Mouse (Mus musculus) ovary, postnatal 36 days (tissue): ENCODE measurements at regions not wholly inside any gene's neighbourhood (a gene's known extent, or its start where the extent isn't known, plus 50 kb on each side); places are given as distances from the start of the nearest gene placed in this dataset.
"Not testable (repeated sequence)": the region's sequence is repeated elsewhere in the genome, so short reads cannot be mapped to it uniquely, and the experiment has no call there.

ENCODE experiments used
- DNase-seq: peaks from one replicate; pipeline ENCODE4 v3.0.0; 2022; ENCODE audit warnings: low spot score, mixed read lengths

DNA sequence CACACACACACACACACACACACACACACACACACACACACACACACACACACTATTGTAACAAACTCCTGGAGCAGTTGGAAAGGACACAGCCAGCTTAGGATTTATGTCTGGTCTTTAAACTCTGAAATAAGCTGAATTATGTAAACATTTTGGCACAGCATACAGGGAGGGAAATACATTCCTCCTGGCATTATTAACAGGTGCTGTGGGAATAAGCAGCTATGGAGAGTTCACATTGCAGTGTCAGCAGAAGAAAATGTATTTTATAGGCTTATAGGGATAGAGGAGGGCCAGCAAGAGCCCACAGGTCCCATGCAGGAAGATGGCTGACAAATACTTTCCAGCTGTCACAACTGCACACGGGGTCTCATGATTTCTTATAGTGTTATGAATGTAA is 100.8 kb upstream of the Arhgap20 start:
- DNase-seq: no peak

DNA sequence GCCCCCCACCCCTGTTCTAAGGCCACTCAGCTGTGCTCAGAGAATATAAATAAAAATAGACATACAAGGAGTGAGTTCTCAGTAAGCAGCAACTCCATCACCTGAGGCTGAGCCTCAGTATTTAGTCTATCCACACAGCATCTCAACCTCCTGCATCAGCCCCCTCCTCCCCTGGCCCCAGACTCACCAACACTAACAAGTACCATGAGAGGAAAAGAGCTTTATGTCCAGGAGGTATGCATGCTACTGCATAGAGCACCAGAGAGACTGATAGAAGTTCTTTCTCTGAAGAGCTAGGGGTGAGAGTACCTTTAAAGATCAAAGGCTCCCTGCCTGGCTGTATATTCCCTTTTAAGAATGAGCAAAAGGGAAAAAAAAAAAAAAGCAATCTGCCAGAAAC is 100.3 kb upstream of the Arhgap20 start:
- DNase-seq: no peak

DNA sequence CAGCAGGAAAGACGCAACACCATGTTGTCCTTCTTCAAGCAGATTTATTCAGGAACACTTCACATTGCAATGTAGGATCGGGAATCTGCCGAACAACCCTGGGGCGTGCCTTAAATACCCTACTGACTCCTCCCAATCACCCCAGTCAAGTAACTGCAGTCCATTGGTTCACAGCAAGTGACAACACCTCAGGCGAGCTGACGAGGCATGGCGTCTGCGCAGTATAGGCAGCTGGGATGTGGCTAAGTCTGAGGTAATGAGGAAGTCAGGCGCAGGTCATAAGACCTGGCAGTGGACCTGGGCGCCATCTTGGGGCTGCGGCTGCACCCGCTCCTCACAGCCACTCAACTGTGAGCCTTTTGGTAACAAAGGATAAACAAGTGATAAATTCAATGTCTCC is 96.2 kb upstream of the Arhgap20 start:
- not testable (repeated sequence) for DNase-seq

DNA sequence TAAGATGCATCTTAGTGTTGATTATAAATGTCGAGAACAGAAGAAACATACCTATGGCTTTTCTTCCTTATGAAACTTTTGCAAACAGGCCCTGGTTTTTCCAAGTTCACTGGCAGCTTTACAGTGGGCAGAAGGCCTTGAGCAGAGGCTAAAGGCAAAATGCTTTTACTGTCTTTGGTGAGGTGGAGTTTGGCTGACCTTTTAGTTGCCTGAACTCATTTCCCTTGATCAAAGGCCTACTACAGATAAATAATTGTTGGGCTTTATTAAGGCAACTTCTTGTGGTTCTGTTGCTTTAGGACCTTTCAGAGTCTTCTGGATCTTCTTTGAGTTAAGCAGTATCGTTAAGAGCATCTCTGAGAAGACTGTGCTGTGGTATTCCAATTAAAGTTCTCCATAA is 94.6 kb upstream of the Arhgap20 start:
- no peak for DNase-seq

DNA sequence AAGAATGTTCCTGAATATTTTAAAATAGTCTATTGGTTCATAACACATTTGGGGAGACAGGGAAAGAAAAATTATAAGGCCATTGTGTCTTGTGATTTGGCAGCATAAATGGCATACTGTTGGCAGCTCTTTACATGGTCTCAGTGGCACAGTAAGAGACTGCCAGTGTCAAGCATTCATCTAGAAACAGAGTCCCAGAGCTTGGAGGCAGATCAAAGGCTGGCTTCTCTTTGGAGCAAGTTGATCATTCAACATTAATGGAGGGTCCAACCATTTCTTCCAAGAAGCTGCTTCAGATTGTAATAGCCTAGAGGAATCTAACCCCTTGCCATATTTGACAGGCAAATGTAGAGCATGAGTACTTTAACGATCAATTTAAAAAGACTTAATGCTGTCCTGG is 78.6 kb upstream of the Arhgap20 start:
- DNase-seq: no peak

DNA sequence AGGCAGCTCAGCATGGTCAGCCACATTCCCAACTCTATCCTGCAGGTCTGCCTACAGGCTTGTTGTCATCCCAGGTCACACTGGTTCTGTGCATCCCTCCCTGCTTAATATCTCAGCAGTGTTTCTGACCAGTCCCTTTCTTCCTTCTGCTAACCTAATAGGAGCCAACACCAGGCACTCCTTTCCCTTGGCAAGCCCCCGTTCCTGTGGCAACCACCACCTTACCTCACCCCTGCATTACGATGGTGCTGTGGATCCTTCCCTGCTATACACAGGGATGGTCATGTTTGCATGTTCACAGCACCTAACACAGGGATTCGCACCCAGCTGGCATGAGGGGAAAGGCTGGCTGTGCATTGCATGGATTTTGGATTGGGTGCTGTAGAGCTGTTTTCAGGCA is 50.8 kb upstream of the Arhgap20 start:
- no peak for DNase-seq
